Mouse (Mus musculus) hindbrain, embryonic 10.5 days (tissue): ENCODE data around the gene Pum3. TPM values are rescaled to one million over a fixed set of nuclear protein-coding genes. Genes with fewer than 3 reads are reported as not detected.

ENCODE experiments used
- polyA plus RNA-seq: library from polyadenylated mRNA; unstranded; fragments of >200 nt; fragmentation: Nextera tagmentation; extraction: Ambion mirVana; gene quantifications from 2 replicates; pipeline ENCODE4 v1.2.1, GENCODE M21; 2016

Pum3 gene
- polyA plus RNA-seq, 1 experiment from 2014 or later: 56.0 TPM

Other genes with a start within 250 kb of the Pum3 start
- gene Vldlr, start 213.3 kb downstream of the Pum3 start, polyA plus RNA-seq: 4.6 and 6.9 TPM in 2 replicates
- gene Kcnv2, start 107.2 kb downstream of the Pum3 start, polyA plus RNA-seq: 0.03 TPM in 1 of 2 replicates, not detected in the other